Mouse (Mus musculus) lung, postnatal 25 days (tissue): Measurements from ENCODE around the gene Picalm.
"Not testable (repeated sequence)": the region's sequence is repeated elsewhere in the genome, so short reads cannot be mapped to it uniquely, and the experiment has no call there.

Experiments used
- DNase-seq: peaks from one replicate; pipeline ENCODE4 v3.0.0; 2022; ENCODE audit warnings: low spot score

Picalm gene

GRCm38 (mm10) chr7:90132322-90132721 lies 2.3 kb downstream of the Picalm start:
- DNase-seq = no peak

DNA sequence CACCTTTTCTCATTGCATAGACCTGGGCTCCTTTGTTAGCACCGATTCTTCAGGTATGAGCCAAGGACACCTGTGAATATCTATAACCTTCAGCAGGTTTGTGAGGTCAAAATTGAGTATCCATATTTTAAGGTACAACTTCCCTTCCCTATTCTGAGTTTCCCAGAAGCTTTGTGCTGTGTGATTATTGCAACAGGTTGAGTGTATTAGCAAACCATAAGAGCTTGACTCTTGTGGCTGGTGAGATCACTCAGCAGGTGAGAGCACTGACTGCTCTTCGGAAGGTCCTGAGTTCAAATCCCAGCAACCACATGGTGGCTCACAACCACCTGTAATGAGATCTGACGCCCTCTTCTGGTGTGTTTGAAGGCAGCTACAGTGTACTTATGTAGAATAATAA lies 6.7 kb downstream of the Picalm start:
- DNase-seq = no peak

DNA sequence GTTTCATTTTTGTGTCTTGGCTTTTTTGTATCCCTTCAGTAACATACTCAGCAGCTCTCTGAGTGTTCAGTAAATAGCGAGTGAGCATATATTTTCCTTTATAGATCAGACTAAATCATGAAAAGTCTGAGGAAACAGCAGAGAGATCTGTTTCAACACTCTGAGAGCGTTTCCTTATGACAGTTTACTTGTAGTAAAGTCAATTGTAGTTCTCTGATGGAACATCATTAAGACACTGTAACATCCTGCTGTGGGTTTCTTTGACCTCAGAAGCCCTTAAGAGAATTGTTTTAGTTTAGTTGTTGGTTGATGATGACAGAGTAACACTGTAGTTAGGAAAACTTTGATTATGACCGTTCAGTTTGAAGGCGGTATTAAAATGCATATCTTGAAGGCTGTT lies 8.3 kb downstream of the Picalm start:
- DNase-seq = no peak

DNA sequence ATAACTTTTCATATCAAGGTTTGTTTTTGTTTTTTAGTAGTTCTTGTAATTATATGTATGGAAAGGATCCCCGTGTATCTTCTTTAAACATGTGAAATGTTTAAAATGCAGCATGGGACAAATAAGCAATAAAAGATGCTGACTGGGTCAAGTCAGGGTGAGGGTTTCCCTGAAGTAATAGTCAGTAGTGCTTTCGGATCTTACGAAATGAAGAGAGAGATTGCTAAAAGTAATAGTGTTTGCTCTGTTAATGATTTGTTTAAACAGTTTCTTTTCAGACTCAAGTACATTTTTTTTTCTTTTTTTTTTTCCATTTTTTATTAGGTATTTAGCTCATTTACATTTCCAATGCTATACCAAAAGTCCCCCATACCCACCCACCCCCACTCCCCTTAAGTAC lies 10.3 kb downstream of the Picalm start:
- no peak for DNase-seq

- DNase-seq = no peak
Observed at GRCm38 (mm10) chr7:90144275-90144674, 14.3 kb downstream of the Picalm start.

DNA sequence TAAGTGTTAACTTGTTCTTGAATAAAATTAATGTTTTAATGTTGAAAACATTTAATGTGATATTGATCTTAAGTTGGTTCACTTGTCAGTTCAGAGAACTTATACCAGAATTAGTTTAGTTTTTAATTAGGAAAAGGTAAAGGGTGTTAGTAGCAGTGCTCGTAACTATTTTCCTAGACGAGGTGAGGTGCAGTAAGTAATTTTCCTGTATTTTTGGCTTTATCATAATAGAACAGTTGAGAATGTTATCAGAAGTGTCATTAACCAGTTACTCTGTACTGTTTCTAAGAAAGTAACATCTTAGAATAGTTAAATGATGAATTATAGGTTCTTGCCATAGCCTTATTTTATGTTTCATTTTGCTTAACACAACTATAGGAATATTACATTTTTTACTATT lies 15.0 kb downstream of the Picalm start:
- DNase-seq = no peak

DNA sequence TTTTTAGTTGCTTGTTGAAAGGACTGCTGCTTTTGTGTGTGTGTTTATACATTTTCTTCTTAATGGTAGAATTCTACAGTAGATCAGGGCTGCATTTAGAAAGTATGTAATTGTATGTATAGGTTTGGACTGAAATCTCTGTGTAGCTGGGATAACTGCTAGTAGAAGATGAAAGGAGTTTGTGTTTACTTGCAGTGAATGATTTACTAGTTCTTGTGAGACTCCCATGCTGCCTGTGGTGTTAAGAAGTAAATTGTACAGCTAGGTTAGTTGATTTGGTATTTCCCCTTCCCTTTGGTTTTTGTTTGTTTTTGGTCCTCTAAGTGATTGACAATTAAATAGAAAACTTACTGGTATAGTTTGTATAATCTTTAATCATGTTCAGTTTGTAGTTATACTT lies 15.4 kb downstream of the Picalm start:
- DNase-seq = no peak

GRCm38 (mm10) chr7:90145897-90146296 lies 15.9 kb downstream of the Picalm start:
- no peak for DNase-seq

GRCm38 (mm10) chr7:90146321-90146720 lies 16.3 kb downstream of the Picalm start:
- no peak for DNase-seq

- DNase-seq = no peak
Observed at GRCm38 (mm10) chr7:90148023-90148422, 18.0 kb downstream of the Picalm start.

- no peak for DNase-seq
Observed at GRCm38 (mm10) chr7:90148516-90148915, 18.5 kb downstream of the Picalm start.

DNA sequence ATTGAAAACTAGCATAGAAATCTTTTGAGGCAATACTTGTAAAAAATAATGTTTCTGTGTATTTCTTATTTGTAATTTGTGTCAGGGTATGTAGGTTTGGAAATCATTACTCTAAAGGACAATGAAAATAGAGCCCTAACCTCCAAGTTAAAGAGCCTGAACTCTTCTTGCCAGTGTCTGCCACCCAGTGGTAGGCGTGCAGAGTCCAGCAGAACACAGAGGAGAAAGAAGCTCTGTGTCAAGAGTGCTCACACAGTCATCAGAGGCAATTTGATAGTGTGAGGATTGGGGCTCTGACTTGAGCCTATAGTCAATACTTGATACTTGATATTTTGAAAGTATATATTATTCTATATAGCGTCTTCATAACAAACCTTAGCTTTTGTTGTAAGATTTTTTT lies 20.3 kb downstream of the Picalm start:
- peak; percentile 78 for DNase-seq

DNA sequence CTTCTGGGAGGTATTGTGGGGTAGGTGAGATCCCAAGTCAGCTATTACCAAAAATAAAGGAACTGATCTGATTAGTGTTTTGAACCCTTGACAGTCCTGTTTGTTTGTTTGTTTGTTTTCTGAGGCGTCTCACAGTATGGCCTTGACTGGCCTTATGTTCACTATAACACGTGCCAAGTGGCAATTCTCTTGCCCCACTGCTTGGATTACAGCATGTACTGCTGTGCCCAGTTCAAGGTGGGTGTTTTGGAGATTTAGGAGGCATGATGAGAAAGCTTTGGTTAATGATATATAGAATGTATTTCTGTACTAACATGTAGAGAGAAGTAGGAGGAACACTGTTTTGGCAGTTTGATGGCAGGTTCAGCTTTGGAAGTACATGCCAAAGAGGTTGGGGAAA lies 28.0 kb downstream of the Picalm start:
- no peak for DNase-seq

DNA sequence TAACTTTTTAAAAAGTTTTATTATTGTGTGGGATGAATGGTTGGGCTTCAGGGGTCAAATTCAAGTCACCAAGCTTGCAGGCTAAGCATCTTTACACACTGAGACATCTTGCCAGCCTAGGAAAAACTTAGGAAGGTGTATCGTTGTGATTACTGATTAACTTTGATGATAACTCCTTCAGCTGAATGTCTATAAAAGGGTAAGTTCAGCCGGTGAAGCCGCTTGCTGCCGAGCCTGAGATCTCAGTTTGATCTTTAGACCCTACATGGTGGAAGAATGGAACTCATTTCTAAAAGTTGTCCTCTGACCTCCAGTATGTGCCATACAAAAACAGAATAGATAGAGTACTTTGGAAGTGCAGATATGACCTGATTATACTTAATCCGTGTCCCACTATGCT lies 30.6 kb downstream of the Picalm start:
- DNase-seq = no peak

GRCm38 (mm10) chr7:90164276-90164675 lies 34.3 kb downstream of the Picalm start:
- DNase-seq = no peak

GRCm38 (mm10) chr7:90165970-90166369 lies 36.0 kb downstream of the Picalm start:
- no peak for DNase-seq

DNA sequence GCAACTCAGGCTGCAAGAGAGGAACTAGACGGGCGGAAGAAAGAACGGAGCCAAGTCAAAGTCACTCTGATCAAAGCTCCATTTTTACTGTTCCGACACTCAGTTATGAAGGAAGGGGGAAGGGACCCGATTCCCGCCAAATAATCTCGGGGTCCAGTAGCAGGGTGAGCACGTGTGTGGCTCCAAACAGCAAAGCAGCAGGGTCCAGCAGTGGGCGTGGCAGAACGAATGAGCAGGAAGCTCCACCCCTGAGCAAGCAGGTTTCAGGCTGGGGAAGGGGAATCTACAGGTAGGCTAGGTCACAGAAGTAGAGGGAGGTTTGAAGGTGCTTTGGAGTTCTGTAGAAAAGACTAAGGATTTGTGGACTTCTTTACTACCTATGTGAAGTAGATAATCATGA lies 37.8 kb downstream of the Picalm start:
- DNase-seq = not testable (repeated sequence)

- no peak for DNase-seq
Observed at GRCm38 (mm10) chr7:90173778-90174177, 43.8 kb downstream of the Picalm start.

DNA sequence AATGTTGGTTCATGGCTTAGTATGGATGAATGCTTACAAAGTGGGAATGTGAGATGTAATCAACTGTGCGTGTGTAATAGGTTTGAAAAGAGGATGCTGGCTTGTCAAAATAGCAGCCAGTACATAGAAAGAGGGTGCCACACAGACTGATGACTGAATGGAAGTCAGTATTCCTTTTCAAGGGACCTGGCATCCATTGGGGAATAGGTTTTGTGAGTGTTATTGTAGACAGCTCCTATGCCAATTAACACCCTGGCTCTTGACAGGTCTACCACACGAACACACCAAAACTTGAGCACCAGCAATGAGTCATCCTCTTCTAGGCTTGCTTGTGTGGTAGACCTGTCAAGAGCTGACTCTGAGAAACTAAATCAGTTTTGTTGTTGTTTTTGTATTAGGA lies 45.6 kb downstream of the Picalm start:
- no peak for DNase-seq

GRCm38 (mm10) chr7:90180635-90181034 lies 50.6 kb downstream of the Picalm start:
- DNase-seq = no peak

DNA sequence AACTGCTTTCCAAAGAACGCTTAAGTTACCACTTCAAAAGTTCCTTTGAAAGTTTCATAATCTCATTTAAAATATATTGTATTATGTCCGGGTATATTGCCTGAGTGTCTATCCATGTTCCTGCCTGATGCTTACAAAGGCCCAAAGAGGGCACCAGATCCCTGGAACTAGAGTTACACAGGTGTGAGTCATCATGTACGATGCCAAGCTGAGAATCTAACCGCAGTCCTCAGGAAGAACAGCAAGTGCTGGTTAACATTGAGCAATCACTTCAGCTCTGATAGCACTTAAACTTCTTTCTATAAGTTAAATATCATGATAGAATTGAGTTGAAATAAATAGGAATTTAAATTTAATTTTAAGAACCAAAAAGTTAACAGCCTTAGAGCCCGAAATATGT lies 70.2 kb downstream of the Picalm start:
- DNase-seq = peak; percentile 28

GRCm38 (mm10) chr7:90201877-90202465 lies 72.0 kb downstream of the Picalm start:
- DNase-seq = no peak

DNA sequence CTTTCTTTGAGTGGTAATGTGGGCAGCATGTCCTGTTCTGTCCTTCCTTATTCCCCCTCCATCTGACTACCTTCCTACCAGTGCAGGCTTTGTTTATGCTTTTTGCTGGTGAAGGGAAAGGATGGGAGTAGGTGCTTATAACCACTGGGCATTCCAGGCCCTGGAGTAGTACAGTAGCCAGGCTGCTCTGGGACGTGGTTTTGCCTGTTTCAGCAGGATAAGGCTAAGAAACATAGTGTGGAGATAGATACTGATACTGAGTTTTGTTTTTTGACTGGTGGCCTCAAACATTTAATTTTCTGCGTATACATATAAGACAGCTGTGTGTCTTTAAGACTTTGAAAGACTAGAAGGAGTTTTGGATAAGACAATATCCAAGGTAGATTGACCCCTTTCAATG lies 73.9 kb downstream of the Picalm start:
- DNase-seq = no peak

GRCm38 (mm10) chr7:90210116-90210515 lies 80.1 kb downstream of the Picalm start:
- no peak for DNase-seq

GRCm38 (mm10) chr7:90210947-90211346 lies 80.9 kb downstream of the Picalm start:
- DNase-seq = no peak
